In genomic region chr13:45857416-45857815, GRCm38 (mm10) we compare ENCODE assay signal across 24 mouse cellular contexts.
DNase-seq lines count a peak whose midpoint lies in the region; ATAC-seq and TF ChIP-seq lines count a peak whose summit lies in the region.
"Had no signal": no experiment of that assay in that cellular context is flagged by ENCODE, and none has a peak within 500 bp of the region (broad histone marks: within the 10 kb centered on the region; RNA-seq: fewer than 3 reads in every experiment).

No protein-coding gene starts in this region.

- peak; percentile 20 to 48 for DNase-seq in lung, adult 18-20 months
- no peak for DNase-seq in lung, postnatal 14 days
- DNase-seq in induced T-regulatory cell, adult 2 months (ENCODE audit: low read depth), result peak; percentile 53
- DNase-seq in lung, postnatal 0 days (ENCODE audit: low spot score), result peak; percentile 51
- DNase-seq in lung, postnatal 36 days, result peak; percentile 51
- DNase-seq in left cerebral cortex, postnatal 36 days (ENCODE audit: low spot score in 2 of 2), result no peak
- DNase-seq: adrenal gland, adult 8-10 months; adrenal gland, postnatal 25 days; cerebellum, adult 18-20 months; cerebellum, adult 9-10 months; cerebellum, postnatal 14 days; forebrain, postnatal 0 days; gastrocnemius, adult 2 months; gastrocnemius, postnatal 14 days; heart, adult 2 months; heart, postnatal 14 days had no signal

- peak; percentile 46 for ATAC-seq in lung, postnatal 0 days
- ATAC-seq in hindbrain, embryonic 13.5 days (ENCODE audit: low FRiP score), result no peak
- ATAC-seq: activated CD4-positive, CD25-positive, alpha-beta regulatory T cell, adult 4 months; forebrain, embryonic 14.5 days; forebrain, postnatal 0 days; hindbrain, embryonic 16.5 days; inflammation-experienced regulatory T-cells, adult 6 months had no signal

- H3K27ac ChIP-seq in lung, postnatal 0 days (ENCODE audit: low read length), result no peak overlapping the region
- no peak overlapping the region for H3K27ac ChIP-seq in hindbrain, embryonic 13.5 days
- H3K27ac ChIP-seq: gastrocnemius, adult 2 months; heart, adult 2 months; heart, embryonic 10.5 days; heart, embryonic 13.5 days; hindbrain, embryonic 12.5 days had no signal

- H3K9ac ChIP-seq in lung, postnatal 0 days (replicated peaks; ENCODE audit: low read depth), result no peak overlapping the region
- no peak overlapping the region for H3K9ac ChIP-seq in hindbrain, embryonic 13.5 days
- H3K9ac ChIP-seq: forebrain, postnatal 0 days; heart, embryonic 13.5 days; hindbrain, embryonic 12.5 days had no signal

- no peak for TF ChIP-seq CTCF in lung, postnatal 0 days (IDR thresholded peaks at IDR 0.05)

- no peaks in the 10 kb centered on the region for H3K27me3 ChIP-seq in lung, postnatal 0 days (replicated peaks; ENCODE audit: insufficient read depth, low read length)
- H3K27me3 ChIP-seq in hindbrain, embryonic 13.5 days, result no peaks in the 10 kb centered on the region
- H3K27me3 ChIP-seq: heart, embryonic 13.5 days; hindbrain, embryonic 12.5 days had no signal

- WGBS in lung, postnatal 0 days, result 60% methylated on average over 8 of the region's 8 CpGs
- WGBS in hindbrain, embryonic 13.5 days, result 88% methylated on average over 8 of the region's 8 CpGs

- intact Hi-C loops in left cerebral cortex, postnatal 36 days (cut with DNase I), result no loop called here

- no peaks in the 10 kb centered on the region for H3K9me3 ChIP-seq in lung, postnatal 0 days (ENCODE audit: low read length)
- no peaks in the 10 kb centered on the region for H3K9me3 ChIP-seq in hindbrain, embryonic 13.5 days
- H3K9me3 ChIP-seq: heart, embryonic 10.5 days; heart, embryonic 13.5 days; hindbrain, embryonic 12.5 days had no signal

- no peak overlapping the region for H3K4me3 ChIP-seq in lung, postnatal 0 days (ENCODE audit: low read depth, low read length)
- H3K4me3 ChIP-seq in hindbrain, embryonic 13.5 days, result no peak overlapping the region
- H3K4me3 ChIP-seq: gastrocnemius, adult 2 months; heart, adult 2 months; heart, embryonic 10.5 days; heart, embryonic 13.5 days; hindbrain, embryonic 12.5 days had no signal

- no peak for TF ChIP-seq EP300 in lung, postnatal 0 days (IDR thresholded peaks at IDR 0.05)

- H3K4me2 ChIP-seq in lung, postnatal 0 days (replicated peaks; ENCODE audit: low read depth, low read length), result no peak overlapping the region
- H3K4me2 ChIP-seq in hindbrain, embryonic 13.5 days, result no peak overlapping the region
- H3K4me2 ChIP-seq: heart, embryonic 13.5 days; hindbrain, embryonic 12.5 days had no signal

- no peaks in the 10 kb centered on the region for H3K36me3 ChIP-seq in lung, postnatal 0 days (ENCODE audit: insufficient read depth, low read length)
- no peaks in the 10 kb centered on the region for H3K36me3 ChIP-seq in hindbrain, embryonic 13.5 days
- H3K36me3 ChIP-seq: heart, embryonic 10.5 days; heart, embryonic 13.5 days; hindbrain, embryonic 12.5 days had no signal

- H3K4me1 ChIP-seq in lung, postnatal 0 days (ENCODE audit: insufficient read depth, low read depth, low read length), result no peaks in the 10 kb centered on the region
- H3K4me1 ChIP-seq in hindbrain, embryonic 13.5 days (replicated peaks), result peaks cover 23% of the 10 kb centered on the region

Comparison
In these comparisons a context has a peak if more than half of its experiments do, and no peak if none do; other contexts are left out.
1. DNase-seq: peak in lung, adult 18-20 months (2 of 2), induced T-regulatory cell, adult 2 months (single experiment), lung, postnatal 0 days (single experiment) and lung, postnatal 36 days (single experiment); none in lung, postnatal 14 days (single experiment) and left cerebral cortex, postnatal 36 days (0 of 2).